Mouse (Mus musculus): ENCODE results near the gene Mfsd4b2.
A peak's percentile ranks its signal among the peaks of the same experiment; 100 is the strongest.
"Not testable (repeated sequence)": the region's sequence is repeated elsewhere in the genome, so short reads cannot be mapped to it uniquely, and the experiment has no call there.

Gene Mfsd4b2

GRCm38 (mm10) chr10:39926616-39927139 lies at the start of gene Mfsd4b2:
Mfsd4b2 (minus strand) TSS chr10:39926923.
- DNase-seq, result no peak

- DNase-seq, result no peak
Observed at GRCm38 (mm10) chr10:39975771-39976170, 49.0 kb upstream of the Mfsd4b2 start.

GRCm38 (mm10) chr10:39974982-39975381 lies 48.3 kb upstream of the Mfsd4b2 start:
- no peak for DNase-seq

- DNase-seq, result no peak
Observed at GRCm38 (mm10) chr10:39967512-39967911, 40.8 kb upstream of the Mfsd4b2 start.

DNA sequence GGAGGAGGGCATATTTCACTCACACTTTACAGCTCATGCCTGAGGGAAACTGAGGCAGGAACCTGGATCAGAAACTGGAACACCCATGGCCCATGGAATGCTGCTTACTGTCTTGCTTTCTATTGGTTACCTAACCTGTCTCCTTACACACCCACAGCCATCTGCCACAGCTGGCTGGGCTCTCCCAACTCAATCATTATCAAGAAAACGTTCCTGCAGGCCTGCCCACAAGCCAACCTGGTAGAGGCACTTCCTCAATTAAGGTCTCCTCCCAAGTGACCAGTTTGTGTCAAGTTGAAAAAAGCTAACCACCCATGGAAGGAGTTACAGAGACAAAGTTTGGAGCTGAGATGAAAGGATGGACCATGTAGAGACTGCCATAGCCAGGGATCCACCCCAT lies 35.2 kb upstream of the Mfsd4b2 start:
- DNase-seq, result no peak

- no peak for DNase-seq
Observed at GRCm38 (mm10) chr10:39960441-39960822, 33.7 kb upstream of the Mfsd4b2 start.

DNA sequence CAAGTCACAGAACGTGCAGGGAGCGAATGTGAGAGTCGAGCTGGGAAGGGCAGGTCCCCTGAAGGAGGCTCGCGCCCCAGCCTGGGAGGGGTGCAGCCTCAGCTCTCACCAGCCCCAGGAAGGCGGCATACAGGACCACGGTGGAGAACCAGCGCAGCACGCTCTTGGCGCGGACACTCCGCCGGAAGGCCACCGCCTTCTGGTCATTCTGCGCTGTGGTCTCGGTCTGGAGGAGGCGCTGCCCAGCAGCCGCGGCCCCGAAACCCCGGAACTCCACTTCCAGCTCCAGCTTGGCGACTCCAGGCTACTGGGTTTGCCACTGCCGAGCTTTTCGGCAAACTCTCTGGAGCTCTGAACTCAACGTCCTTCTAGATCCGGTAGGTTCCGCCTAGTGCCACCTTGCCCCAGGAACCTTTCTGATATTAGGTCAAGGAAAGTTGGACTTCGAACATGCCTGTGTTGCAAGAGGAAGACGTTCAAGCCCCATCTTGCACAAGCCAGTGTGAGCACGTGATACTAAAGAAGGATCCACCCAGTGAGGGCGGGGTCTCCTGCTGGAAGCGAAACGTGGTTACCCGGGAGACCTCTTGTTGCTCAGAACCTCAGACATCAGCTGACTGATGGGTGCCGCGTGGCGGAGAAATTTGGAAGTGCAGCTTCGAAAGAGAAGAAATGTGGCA lies 33.2 kb upstream of the Mfsd4b2 start, which contains the start of gene Mfsd4b3:
TSS of gene Mfsd4b3 (minus strand) at position 393 of the 680 bp plus-strand sequence.
- DNase-seq, result peak; percentile 85

DNA sequence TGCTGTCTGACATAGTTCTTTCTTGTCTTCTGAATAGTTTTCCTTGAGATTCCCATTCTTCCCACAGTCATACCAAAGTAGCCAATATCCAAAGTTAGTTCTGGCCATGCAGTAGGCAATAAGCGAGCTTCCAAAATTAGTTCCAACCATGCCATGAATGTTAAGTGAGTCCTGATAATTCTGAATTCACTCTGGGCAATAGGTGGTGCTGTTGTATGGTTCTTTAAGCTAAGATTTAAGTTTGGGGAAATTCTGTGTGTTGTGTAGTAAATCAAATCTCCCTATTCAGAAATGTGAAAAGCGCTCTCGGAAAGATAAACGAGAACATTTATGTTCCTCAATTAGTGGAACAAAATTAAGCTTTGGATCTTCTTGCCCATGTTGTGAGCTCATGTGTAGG lies 31.5 kb upstream of the Mfsd4b2 start:
- no peak for DNase-seq

DNA sequence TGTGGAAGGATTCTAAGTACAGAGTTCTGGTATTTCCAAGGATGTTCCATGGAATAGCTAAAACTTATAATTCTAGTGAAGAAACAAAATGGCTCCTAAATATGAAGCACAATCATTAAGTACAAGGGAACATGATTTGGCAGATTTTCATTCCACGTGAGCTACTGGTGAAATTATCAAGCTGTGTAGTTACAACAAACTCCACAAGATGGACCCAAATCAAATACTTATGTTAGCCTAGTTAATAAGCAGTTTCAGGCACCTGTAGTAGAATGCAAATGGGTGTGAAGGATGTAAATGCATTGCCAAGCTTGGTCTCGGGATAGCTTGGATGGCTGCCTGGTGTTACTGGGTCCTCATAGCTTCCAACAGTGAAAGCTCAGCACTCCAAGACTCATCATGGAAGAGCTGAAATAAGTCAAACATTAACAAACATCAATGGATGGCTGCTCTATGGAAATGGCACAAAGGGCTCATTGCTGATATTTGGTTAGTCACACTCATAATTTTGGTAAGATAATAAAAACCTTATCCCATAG lies 29.7 kb upstream of the Mfsd4b2 start:
- DNase-seq, result no peak

DNA sequence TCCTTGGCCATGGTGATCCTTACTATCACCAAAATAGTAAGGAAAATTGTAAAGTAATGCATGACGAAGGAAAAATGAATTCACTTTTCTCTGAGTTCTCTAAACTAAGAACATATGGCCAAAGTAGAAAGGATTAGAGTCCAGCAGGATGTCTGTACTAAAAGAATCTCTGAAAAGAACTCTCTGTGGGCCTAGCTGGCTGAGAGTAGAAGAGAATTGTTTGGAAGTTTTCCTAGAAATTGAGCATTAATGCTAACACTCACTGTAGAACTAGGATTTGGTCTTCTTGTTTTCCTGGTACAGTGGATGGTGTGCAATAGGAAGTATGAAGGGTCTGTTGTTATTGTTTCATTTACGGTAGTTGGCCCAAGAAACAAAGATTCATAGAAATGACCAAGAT lies 28.4 kb upstream of the Mfsd4b2 start:
- DNase-seq, result no peak

DNA sequence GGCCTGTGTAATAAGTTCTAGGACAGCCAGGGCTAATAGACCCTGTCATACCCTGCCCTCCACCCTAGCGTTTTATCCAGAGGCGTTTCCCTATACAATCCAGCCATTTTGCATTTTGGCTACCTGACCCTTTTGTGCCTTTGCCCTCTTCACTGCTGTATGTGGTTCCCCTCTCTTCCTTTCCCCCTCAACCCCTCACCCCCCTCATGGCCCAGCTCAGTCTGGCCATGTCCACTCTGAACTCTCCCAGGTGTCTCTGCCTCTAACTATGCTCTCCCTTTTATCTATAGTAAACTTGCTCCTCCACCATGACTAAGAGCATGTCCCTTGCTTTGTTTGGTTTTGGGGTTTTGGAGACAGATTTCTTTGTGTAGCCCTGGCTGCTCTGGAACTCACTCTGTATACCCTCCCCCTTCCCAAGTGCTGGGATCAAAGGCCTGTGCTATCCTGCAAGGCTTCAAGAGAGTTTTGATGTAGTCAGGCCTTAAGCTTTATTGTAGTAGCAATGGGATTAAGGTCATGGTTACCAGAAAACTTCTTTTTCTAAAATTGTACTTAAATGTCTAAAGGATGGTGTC lies 22.7 kb upstream of the Mfsd4b2 start:
- DNase-seq, result no peak

GRCm38 (mm10) chr10:39947195-39947594 lies 20.5 kb upstream of the Mfsd4b2 start:
- not testable (repeated sequence) for DNase-seq

DNA sequence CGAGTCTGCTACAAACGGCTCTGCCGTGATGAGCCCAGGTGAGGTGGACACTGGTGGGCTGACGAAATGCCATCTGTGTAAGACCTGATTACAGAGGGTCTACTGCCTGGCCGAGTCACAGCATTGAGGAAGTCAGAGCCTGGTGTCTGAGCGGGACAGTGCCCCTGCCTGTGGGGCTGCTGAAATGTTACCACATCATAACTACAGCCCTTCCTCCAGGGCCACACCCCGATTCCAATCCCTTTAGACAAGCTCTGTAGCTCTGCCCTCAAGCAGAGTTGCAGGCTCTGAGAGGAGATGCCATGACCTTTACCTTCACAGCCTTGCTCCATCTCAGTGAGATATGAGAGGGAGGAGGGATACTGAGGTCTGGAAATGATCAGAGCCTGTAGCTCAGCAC lies 9.8 kb upstream of the Mfsd4b2 start:
- no peak for DNase-seq

GRCm38 (mm10) chr10:39924556-39924955 lies 2.2 kb downstream of the Mfsd4b2 start:
- DNase-seq, result not testable (repeated sequence)

- DNase-seq, result no peak
Observed at GRCm38 (mm10) chr10:39912616-39913015, 14.1 kb downstream of the Mfsd4b2 start.

- no peak for DNase-seq
Observed at GRCm38 (mm10) chr10:39908768-39909441, 17.8 kb downstream of the Mfsd4b2 start.

DNA sequence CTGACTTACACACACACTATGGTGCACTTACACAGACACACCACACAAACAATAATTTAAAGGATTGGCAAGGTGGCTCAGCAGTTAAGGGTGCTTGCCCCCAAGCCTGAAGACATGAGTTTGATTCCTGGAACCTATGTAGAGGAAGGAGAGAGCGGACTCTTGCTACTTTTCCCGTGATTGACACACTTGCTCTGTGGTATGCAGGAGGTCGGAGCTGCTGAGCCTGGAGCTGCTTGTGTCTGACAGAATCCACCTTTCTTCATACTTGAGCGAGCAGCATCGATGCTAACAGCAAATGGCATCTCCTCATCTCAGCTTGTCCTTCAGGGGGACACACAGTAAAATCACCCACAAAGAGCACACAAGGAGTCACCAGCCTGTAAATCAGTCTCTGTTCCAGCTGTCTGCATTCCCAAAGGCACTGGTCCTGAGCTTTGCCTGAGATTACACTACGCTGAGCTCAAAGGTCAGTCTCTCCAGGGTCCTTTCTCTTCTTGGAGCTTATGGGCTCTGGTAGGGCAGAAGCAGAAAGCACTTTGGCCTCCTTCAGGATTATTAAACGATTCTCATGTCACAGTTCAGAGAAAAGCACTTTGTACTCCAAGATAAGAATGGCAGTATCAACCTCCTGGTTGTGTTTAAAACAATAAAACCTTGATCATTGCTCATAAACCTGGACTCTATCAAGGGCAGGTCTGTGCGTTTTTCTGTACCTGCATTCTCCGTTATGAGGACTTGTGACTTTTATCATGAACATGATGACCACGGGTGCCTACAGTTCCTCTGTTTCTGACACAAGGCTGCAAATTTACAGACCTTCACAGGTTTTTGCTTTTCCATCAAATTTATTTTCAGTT lies 19.7 kb downstream of the Mfsd4b2 start:
- no peak for DNase-seq

DNA sequence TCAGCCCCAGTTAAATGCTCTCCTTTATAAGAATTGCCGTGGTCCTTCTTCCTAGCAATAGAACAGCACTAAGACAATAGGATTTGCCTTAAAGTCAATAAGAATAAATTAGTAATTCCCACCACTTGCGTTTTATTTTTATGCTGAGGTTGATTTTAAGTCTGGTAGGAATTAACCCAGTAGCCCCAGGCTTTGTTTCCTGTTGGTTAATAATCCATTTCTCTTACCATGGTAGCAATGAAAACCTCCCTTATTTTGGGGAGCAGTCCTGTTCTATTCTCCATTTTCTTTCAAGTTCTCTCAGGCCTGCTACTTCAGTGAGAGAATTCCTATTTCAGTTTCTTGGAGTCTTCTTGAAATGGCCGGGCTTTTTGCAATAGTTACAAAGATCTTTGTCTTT lies 22.5 kb downstream of the Mfsd4b2 start:
- no peak for DNase-seq

DNA sequence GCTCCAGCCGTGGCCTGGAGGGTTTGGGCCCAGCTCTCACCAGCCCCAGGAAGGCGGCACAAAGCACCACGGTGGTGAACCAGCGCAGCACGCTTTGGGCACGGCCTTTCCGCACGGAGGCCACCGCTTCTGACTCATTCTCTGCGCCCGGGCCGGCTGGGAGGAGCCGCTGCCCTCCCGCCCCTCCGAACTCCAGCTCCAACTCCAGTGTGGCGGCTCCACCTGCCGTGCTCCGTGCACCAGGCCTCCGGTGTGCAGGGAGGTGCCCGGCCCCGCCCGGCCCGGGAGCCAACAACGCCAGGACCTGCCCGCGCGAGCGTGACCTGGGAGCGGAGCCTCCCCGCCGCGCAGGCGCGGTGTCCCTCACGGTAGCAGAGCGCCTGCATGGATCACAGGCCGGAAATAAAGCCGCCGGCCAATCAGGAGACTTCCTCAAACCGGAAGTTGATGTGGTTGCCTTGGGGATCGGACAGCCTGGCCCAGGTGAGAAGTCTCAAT lies 27.8 kb downstream of the Mfsd4b2 start, which contains the start of gene Mfsd4b4:
TSS of gene Mfsd4b4 (minus strand) at position 365 of the 498 bp plus-strand sequence.
- peak; percentile 92 for DNase-seq

GRCm38 (mm10) chr10:39896503-39896902 lies 30.2 kb downstream of the Mfsd4b2 start:
- no peak for DNase-seq

GRCm38 (mm10) chr10:39893702-39894697 lies 32.7 kb downstream of the Mfsd4b2 start:
- no peak for DNase-seq
